In the genomic region with DNA sequence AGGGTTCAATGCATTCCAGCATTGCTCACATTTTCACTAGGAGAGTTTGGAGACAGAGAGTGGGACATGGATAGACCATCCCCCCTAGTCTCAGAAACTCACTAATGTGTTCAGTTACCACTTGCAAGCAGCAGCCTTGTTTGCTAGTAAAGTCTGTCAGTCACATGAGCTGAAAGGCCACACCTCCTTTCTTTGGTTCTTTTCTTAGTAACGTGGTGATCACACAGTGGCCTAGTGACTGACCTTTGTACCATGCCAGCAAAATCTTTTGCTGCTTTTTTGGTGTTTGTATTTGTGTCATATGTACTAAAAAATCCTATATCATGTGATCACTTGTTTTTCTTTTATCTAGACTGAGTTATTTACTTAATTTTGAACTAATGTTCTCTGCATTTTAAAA, we compare ENCODE assay signal across 28 mouse cellular contexts.
DNase-seq lines count a peak whose midpoint lies in the region; ATAC-seq and TF ChIP-seq lines count a peak whose summit lies in the region.
"Had no signal": no experiment of that assay in that cellular context is flagged by ENCODE, and none has a peak within 500 bp of the region (broad histone marks: within the 10 kb centered on the region; RNA-seq: fewer than 3 reads in every experiment).

No protein-coding gene starts in this region.

- no peaks in the 10 kb centered on the region for H3K36me3 ChIP-seq in kidney, embryonic 16.5 days (ENCODE audit: insufficient read depth, low read length)
- 0 out of 2 replicates have a peak, but pooled peaks cover 1% of the 10 kb centered on the region for H3K36me3 ChIP-seq in liver, adult 2 months (ENCODE audit: control insufficient read depth, insufficient read depth, low read length)
- no peaks in the 10 kb centered on the region for H3K36me3 ChIP-seq in intestine, postnatal 0 days (ENCODE audit: control insufficient read depth, insufficient read depth)
- no peaks in the 10 kb centered on the region for H3K36me3 ChIP-seq in stomach, postnatal 0 days (ENCODE audit: control insufficient read depth, insufficient read depth, low read length)
- H3K36me3 ChIP-seq: forebrain, embryonic 15.5 days; heart, embryonic 12.5 days; limb, embryonic 13.5 days; liver, embryonic 15.5 days; lung, embryonic 15.5 days; neural tube, embryonic 12.5 days had no signal

- TF ChIP-seq CTCF in liver, adult 2 months (IDR thresholded peaks at IDR 0.05; ENCODE audit: low read depth, low read length), result no peak
- no peak for TF ChIP-seq CTCF in intestine, postnatal 0 days (IDR thresholded peaks at IDR 0.05; ENCODE audit: low read depth)
- no peak for TF ChIP-seq CTCF in stomach, postnatal 0 days (IDR thresholded peaks at IDR 0.05; ENCODE audit: low read depth)

- no peaks in the 10 kb centered on the region for H3K9me3 ChIP-seq in kidney, embryonic 16.5 days (ENCODE audit: low read length)
- H3K9me3 ChIP-seq in intestine, postnatal 0 days (ENCODE audit: control insufficient read depth), result no peaks in the 10 kb centered on the region
- H3K9me3 ChIP-seq in stomach, postnatal 0 days (ENCODE audit: control insufficient read depth, low read length), result no peaks in the 10 kb centered on the region
- H3K9me3 ChIP-seq: forebrain, embryonic 15.5 days; heart, embryonic 12.5 days; limb, embryonic 13.5 days; liver, embryonic 15.5 days; lung, embryonic 15.5 days; neural tube, embryonic 12.5 days had no signal

- intact Hi-C loops in gastrocnemius, postnatal 14 days (cut with DNase I; ENCODE audit: low total_unique reads), result no loop called here

- no peaks in the 10 kb centered on the region; the same call in 1 of the 2 replicates for H3K79me2 ChIP-seq in liver, adult 2 months (ENCODE audit: control insufficient read depth, insufficient read depth, low read length)

- DNase-seq in kidney, adult 11 months, result peak; percentile 3
- peak; percentile 92 for DNase-seq in liver, adult 2 months (ENCODE audit: extremely low read depth, low read depth, low spot score)
- no peak for DNase-seq in liver
- DNase-seq in stomach, postnatal 0 days (ENCODE audit: low spot score), result peak; percentile 18
- DNase-seq in gastrocnemius, postnatal 14 days, result no peak
- DNase-seq in cerebellum, postnatal 36 days, result no peak
- DNase-seq: adrenal gland, adult 2 months; B cell, adult 2 months; cerebellum, adult 8-10 months; cerebellum, postnatal 25 days; gastrocnemius, postnatal 36 days; heart, adult 18-20 months; heart, postnatal 4 days; lung, postnatal 36 days; right cerebral cortex, adult 18-20 months had no signal

- no peak for TF ChIP-seq POLR2A in liver, adult 2 months (IDR thresholded peaks at IDR 0.05; ENCODE audit: extremely low read depth, insufficient read depth, low read length)

- H3K4me2 ChIP-seq in kidney, embryonic 16.5 days (replicated peaks; ENCODE audit: low read depth, low read length), result no peak overlapping the region
- H3K4me2 ChIP-seq in intestine, postnatal 0 days (replicated peaks; ENCODE audit: low read depth), result no peak overlapping the region
- H3K4me2 ChIP-seq in stomach, postnatal 0 days (replicated peaks; ENCODE audit: low read depth), result no peak overlapping the region
- H3K4me2 ChIP-seq: forebrain, embryonic 15.5 days; heart, embryonic 12.5 days; hindbrain, embryonic 14.5 days; limb, embryonic 13.5 days; liver, embryonic 15.5 days; lung, embryonic 15.5 days; midbrain, embryonic 11.5 days; neural tube, embryonic 12.5 days had no signal

- no peaks in the 10 kb centered on the region for H3K4me1 ChIP-seq in kidney, embryonic 16.5 days (ENCODE audit: insufficient read depth, low read length)
- H3K4me1 ChIP-seq in liver, adult 2 months (ENCODE audit: control insufficient read depth, insufficient read depth, low read length), result no peaks in the 10 kb centered on the region; the same call in 1 of the 2 replicates
- H3K4me1 ChIP-seq in intestine, postnatal 0 days (replicated peaks; ENCODE audit: control insufficient read depth, insufficient read depth, low read length), result no peaks in the 10 kb centered on the region
- no peaks in the 10 kb centered on the region for H3K4me1 ChIP-seq in stomach, postnatal 0 days (replicated peaks; ENCODE audit: control insufficient read depth, insufficient read depth)
- H3K4me1 ChIP-seq: forebrain, embryonic 15.5 days; heart, embryonic 12.5 days; limb, embryonic 13.5 days; liver, embryonic 15.5 days; lung, embryonic 15.5 days; neural tube, embryonic 12.5 days had no signal

- no peaks in the 10 kb centered on the region for H3K27me3 ChIP-seq in kidney, embryonic 16.5 days (ENCODE audit: insufficient read depth, low read length)
- no peaks in the 10 kb centered on the region for H3K27me3 ChIP-seq in liver, adult 2 months (ENCODE audit: control insufficient read depth, insufficient read depth, low read length)
- no peaks in the 10 kb centered on the region for H3K27me3 ChIP-seq in intestine, postnatal 0 days (replicated peaks; ENCODE audit: control insufficient read depth, insufficient read depth, low read length)
- H3K27me3 ChIP-seq in stomach, postnatal 0 days (ENCODE audit: control insufficient read depth, insufficient read depth, low read length), result no peaks in the 10 kb centered on the region
- H3K27me3 ChIP-seq: forebrain, embryonic 15.5 days; heart, embryonic 12.5 days; limb, embryonic 13.5 days; liver, embryonic 15.5 days; lung, embryonic 15.5 days; neural tube, embryonic 12.5 days had no signal

- whole genome bisulfite sequencing in kidney, embryonic 16.5 days, result 0% methylated on average over 1 of the region's 1 CpGs
- WGBS in liver, adult 2 months, result 5% methylated on average over 1 of the region's 1 CpGs
- WGBS in intestine, postnatal 0 days, result 8% methylated on average over 1 of the region's 1 CpGs
- 24% methylated on average over 1 of the region's 1 CpGs for WGBS in stomach, postnatal 0 days

- no peak overlapping the region for H3K4me3 ChIP-seq in kidney, embryonic 16.5 days (ENCODE audit: low read length)
- no peak overlapping the region for H3K4me3 ChIP-seq in liver, adult 2 months (ENCODE audit: insufficient read depth, low read depth, low read length)
- no peak overlapping the region for H3K4me3 ChIP-seq in intestine, postnatal 0 days (ENCODE audit: low read depth, low read length)
- H3K4me3 ChIP-seq in stomach, postnatal 0 days (ENCODE audit: low read depth, low read length), result no peak overlapping the region
- H3K4me3 ChIP-seq: forebrain, embryonic 15.5 days; heart, embryonic 12.5 days; layer of hippocampus, adult 2 months; limb, embryonic 13.5 days; liver, embryonic 15.5 days; lung, embryonic 15.5 days; myocyte; neural tube, embryonic 12.5 days had no signal

- H3K27ac ChIP-seq in kidney, embryonic 16.5 days (ENCODE audit: low read length), result no peak overlapping the region
- H3K27ac ChIP-seq in liver, adult 2 months (replicated peaks; ENCODE audit: insufficient read depth, low read depth, low read length), result peak overlapping the region; percentile 73
- H3K27ac ChIP-seq in intestine, postnatal 0 days (ENCODE audit: low read depth, low read length), result no peak overlapping the region
- H3K27ac ChIP-seq in stomach, postnatal 0 days (replicated peaks), result no peak overlapping the region
- H3K27ac ChIP-seq: forebrain, embryonic 15.5 days; hindbrain, embryonic 14.5 days; layer of hippocampus, adult 2 months; limb, embryonic 13.5 days; liver, embryonic 15.5 days; lung, embryonic 15.5 days; neural tube, embryonic 12.5 days had no signal

- no peak for TF ChIP-seq EP300 in stomach, postnatal 0 days (optimal IDR thresholded peaks at IDR 0.05)

- no peak overlapping the region for H3K9ac ChIP-seq in kidney, embryonic 16.5 days (replicated peaks; ENCODE audit: low read length)
- no peak overlapping the region for H3K9ac ChIP-seq in liver, adult 2 months (ENCODE audit: low read depth, low read length)
- H3K9ac ChIP-seq in intestine, postnatal 0 days (ENCODE audit: low read depth, low read length), result no peak overlapping the region
- no peak overlapping the region for H3K9ac ChIP-seq in stomach, postnatal 0 days (ENCODE audit: low read length)
- H3K9ac ChIP-seq: forebrain, embryonic 15.5 days; heart, embryonic 12.5 days; hindbrain, embryonic 14.5 days; limb, embryonic 13.5 days; liver, embryonic 15.5 days; lung, embryonic 15.5 days; neural tube, embryonic 12.5 days had no signal

- ATAC-seq in kidney, embryonic 16.5 days (ENCODE audit: low FRiP score, low TSS enrichment), result no peak
- ATAC-seq in intestine, postnatal 0 days, result peak; percentile 59; the same call in 1 of the 2 replicates
- peak; percentile 76 for ATAC-seq in stomach, postnatal 0 days (ENCODE audit: low FRiP score, low TSS enrichment)
- ATAC-seq: activated CD4-positive, CD25-positive, alpha-beta regulatory T cell, adult 4 months; forebrain, embryonic 15.5 days had no signal

Comparison
In these comparisons a context has a peak if more than half of its experiments do, and no peak if none do; other contexts are left out.
1. DNase-seq: peak in kidney, adult 11 months (single experiment), liver, adult 2 months (single experiment) and stomach, postnatal 0 days (single experiment); none in liver (single experiment), gastrocnemius, postnatal 14 days (single experiment) and cerebellum, postnatal 36 days (0 of 2).